Mouse (Mus musculus): ENCODE data around the gene Stam.

Gene Stam

DNA sequence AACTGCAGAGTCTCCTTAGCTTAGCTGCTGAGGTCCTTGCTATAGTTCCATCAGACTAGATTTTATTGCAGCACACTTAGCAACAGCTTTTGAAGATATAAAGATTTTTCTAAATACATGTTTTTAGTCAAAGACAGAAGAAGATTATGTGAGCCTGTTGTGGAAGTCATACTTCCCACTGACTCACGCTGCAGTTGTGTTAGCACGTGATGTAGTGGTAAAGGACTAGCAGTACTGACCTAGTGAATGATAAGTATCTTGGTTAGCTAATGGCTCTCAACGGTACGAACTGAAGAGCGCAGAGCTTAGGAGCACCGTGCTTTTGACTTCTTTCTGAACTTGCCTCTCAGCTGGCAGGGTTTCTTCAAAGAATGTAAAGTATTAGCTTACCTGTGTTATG is 52.5 kb downstream of the Stam start:
- no peak for DNase-seq (ENCODE audit: low spot score)

DNA sequence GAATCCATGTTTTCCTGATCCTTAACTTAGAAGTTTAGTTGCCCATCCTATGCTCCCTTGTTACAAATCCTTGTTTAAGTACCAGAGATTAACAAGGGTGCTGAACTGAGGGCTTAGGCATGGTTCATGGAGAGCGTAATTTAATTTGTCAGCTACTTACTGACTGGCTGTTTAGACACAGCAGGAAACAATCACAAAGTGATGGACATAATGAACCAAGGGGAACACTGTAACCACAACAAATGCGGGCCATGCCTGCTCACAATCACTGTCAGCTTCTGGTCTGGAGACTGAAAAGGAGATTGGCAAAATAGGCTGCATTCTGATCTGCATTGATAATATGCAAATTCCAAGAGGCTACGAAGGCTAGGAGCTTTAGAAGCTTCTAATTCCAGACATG is 53.7 kb downstream of the Stam start:
- DNase-seq (ENCODE audit: low spot score), result no peak

DNA sequence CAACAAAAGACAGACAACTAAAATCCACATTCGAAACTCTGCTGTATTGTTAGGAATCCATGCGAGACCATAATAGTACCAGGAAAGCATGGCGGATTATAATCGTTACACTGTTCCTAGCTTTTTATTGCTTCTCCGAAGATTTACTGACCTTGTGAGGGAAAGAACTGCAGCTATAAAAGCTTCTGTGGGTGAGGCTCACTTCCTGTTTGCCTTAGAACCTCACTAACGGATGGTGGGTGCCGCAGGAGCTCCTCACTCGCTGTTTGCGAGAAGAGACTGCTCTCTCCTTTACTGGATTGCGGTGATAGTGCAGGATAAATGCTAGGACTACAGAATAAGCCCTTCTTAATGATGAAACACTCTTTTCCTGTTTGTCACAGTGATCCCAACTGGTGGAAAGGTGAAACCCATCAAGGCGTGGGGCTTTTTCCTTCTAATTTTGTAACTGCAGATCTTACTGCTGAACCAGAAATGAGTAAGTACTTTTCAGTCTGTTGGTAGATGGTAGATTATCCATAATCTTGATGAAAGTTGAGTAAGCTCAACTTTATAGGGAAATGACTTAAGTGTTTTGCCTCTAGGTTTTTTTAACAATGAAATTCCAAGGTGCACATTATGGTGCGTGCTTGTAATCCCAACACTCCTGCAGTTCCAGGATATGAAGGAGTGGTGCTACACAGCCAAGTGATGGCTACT is 56.9 kb downstream of the Stam start:
- peak; percentile 18 for DNase-seq (ENCODE audit: low spot score)

DNA sequence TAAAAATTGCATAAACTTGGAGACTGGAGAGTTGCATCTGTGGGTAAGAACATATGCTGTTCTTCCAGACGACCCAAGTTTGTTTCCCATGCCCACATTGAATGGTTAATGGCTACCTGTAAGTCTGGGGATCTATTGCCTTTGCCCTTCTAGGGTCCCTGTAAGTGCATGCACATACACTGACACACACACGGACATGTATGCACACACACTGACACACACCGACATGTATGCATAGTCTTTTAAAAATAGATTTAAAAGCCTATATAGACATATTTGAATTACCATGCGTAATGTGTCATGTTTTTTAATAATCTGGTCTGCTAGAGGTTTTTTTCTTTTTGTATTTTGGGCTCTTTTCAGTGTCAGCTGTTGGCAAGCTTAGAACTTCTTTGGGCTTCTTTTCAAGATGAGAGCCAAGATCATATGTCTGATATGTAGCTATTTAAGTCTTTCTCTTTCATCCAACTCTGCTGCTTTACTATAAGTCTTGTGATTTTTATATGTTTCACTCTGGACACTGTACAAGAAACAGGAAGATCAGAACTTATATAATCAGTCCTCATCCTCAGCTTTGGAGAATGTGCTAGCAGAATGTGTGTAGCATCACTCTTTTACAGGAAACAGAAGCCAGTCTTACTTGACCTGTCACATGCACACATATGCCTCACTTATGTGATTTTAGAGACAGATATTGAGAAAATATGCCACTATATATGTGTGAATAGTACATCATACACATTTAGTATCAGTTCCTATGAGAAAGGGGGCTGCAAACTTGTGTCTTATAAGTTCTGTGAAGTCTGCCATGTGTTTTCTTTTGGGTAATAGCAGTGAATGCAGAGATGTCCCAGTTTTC is 58.8 kb downstream of the Stam start:
- DNase-seq (ENCODE audit: low spot score), result no peak

DNA sequence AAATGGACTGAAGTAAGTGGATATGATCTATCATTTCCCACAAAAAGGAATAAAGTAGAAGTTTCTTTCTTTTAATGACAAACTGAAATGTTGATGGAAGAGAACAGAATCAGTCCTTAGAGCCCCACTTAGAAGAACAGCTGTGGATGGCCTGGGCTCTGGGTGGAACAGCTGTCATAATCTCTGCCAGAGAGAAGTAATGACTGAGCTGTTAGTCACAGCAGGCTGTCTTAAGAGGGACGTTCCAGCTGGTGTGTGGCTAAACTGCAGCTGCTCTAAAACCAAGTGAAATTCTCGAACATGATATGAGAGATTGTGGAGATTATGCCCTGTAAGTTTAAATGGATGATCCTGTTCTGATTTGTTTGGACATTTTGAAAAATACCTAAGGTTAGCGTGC is 63.0 kb downstream of the Stam start:
- DNase-seq (ENCODE audit: low spot score), result no peak

DNA sequence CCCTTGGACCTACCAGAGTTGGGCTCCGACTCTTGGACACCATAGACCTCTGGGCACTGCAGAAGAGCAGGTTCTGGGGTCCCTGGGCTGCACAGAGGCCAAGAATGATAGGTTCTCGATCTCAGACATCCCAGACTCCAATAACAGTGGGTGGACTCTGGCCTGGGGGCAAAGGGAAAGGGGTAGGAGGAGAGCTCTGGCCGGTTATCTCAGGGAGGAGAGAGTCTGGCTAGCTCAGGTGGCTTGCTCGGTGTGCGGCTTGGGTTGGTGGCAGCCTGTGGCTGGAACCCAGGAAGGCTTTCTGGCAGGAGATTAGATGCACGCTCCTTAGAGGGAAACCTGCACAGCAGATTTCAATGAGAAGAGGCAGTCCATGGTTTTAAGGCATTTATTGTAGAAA is 65.7 kb downstream of the Stam start:
- DNase-seq (ENCODE audit: low spot score), result no peak

DNA sequence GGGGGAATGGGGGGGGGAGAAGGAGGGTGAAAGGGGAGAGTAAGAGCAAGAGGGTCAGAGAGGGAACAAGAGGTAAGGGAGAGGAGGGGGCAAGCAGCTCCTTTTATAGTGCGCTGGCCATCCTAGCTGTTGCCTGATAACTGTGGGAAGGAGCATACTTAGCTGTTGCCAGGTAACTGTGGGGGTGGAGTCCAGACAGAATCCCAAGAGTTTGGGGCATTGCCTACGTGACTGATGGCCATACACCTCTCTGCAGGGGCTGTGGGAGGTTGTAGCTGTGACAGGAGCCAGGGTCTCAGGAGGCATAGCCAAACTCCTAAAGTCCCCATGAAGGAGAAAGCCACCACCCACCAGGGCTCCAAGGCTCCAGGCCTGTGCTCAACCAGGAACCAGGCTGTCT is 66.1 kb downstream of the Stam start:
- DNase-seq (ENCODE audit: low spot score), result no peak

DNA sequence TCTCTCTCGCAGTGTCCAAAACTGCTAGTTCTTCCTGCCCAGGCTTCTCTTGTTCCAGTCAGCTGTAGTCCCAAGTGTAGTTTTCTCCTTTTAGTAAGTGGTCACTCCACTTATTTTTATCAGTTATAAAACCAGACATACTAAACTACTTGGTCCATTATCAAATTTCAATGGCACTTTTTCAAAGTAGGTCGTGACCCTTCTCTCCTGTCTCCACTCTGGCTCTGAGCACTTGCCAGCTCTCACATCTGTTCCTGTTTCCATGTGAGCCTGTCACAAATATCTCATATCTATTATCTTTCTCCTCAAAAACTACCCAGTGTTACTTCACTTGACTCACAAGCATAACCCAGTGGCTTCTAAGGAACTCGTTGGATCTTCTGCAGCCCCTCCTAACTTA is 71.4 kb downstream of the Stam start:
- no peak for DNase-seq (ENCODE audit: low spot score)

DNA sequence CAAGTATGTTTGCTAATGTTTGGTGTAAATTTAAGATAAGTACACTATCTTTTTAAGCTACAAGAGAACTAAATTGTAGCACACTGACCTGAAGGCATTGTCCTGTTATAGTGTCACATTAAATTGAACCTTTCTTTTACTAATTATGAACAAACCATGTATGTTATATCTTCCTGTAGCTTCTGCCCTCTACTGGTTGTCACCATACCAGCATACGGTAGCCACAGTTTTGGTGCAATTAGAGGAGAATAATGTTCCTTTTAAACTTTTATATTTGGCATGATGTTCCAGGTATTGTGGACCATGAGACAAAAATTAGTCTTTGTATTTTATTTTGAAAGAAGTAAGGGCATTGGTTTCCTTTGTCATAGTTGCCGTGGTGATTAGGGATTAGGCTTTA is 73.0 kb downstream of the Stam start:
- DNase-seq (ENCODE audit: low spot score), result no peak

DNA sequence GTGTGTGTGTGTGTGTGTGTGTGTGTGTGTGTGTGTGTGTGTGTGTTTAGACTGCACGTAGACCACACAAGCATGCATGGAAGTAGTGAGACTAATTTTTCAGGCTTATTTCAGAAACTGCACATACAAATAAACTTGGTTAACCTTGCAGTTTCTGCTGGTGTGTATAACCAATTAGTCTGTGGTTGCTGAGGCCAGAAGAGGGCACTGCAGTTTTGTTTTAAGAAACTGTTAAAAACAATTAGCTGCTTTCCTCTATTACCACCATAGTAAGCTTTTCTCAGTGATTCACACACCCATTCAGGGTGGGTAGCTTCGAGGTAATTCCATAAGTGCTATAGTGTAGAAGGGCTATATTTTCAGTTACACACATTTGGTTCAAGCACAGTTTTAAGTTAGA is 76.9 kb downstream of the Stam start:
- no peak for DNase-seq (ENCODE audit: low spot score)

DNA sequence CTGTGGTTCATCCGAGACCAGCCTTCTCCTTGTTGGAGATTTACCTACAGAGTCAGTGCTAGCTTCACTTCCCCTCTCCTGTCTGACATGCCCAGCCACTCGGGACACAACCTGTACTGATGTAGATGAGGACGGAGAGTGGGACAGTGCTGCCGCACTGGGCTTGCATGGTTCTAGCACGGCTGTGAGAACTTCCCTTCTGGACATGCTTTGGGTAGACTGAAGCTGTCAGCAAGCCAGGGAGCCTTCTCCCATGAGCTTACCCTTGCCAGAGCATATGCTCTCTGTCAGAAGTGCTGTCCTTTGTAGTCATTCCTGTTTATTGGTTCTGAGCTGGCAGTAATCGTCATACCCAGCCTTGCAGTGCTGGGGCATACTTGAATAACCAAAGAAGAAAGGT is 78.0 kb downstream of the Stam start:
- DNase-seq (ENCODE audit: low spot score), result no peak

DNA sequence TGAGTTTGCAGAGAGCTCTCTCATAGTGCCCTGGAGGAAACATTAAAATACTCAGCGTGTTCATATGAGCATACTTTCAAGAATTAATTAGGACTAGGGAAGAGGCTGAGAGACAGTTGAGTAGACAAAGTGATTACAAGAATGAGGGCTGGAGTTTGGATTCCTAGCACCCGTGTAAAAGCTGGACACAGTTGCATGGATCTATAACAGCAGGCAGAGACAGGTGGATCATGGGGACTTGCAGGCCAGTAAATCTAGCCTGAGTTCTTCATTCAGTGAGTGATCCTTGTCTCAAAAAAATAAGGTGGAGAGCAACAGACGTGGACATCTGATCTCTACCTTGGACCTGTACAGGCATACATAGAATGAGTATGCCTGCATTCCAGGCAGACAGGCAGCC is 85.1 kb downstream of the Stam start:
- no peak for DNase-seq (ENCODE audit: low spot score)

DNA sequence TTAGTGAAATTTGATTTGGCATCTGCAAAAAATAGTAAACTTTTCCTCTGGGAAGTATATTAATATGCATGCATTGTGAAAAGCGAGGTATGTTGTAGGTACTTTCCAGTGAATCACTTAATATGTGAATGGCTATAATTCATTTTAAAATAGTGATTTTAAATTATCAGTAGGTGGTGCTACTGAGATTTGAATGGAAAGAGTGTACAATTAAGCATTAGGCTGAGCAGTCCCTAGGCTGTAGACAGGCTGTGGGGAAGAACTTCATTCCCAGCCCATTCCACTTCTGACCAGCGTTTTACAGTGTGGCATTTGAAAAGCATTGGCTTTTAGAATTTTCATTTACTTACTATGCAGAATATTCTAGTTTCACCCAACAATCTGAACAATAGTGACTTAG is 85.9 kb downstream of the Stam start:
- DNase-seq (ENCODE audit: low spot score), result no peak

DNA sequence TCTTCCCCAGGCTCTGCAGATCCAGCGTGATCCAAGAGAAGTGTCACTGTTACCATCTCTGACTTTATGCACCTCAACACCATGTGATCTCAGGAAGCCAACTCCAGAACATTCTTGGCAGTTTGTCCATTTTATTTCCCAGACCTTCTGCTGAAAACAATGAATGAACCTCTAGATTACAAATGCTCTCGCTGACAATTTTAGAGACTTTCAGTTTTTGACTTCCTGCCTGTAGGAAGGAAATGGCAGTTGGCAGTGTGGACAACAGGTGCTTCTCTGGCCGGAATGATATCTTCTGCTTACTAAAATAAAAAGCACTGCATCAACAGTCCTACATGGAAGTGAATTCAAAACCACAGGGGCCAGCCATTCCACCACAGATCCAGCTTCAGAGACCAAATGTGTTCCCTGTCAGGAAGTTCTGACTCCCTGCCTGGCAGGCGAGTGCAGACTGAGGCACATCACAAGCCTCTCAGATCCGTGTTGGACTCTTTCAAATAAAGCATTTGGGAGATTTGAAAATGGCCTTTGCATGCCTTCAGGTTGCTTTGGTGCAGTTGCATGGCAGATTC is 90.6 kb downstream of the Stam start:
- no peak for DNase-seq (ENCODE audit: low spot score)

DNA sequence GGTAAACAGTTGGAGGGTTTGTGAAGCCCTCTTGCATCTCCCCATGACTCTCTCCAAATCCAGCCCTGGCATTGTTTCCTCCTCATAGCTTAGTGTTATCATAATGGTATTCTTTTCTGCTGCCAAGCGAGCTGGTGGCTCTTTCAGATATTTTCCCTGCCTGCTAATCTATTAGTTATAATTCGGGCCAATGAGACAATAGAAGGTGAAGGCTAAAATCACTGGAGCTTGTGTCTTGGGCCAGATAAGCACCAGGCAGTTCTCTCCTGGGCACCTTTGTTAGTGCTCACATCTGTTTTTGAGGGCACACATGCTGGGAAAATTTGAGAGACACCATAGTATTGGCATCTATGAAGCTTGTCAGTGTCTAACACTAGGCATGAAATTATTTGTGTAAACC is 91.2 kb downstream of the Stam start:
- DNase-seq (ENCODE audit: low spot score), result no peak

DNA sequence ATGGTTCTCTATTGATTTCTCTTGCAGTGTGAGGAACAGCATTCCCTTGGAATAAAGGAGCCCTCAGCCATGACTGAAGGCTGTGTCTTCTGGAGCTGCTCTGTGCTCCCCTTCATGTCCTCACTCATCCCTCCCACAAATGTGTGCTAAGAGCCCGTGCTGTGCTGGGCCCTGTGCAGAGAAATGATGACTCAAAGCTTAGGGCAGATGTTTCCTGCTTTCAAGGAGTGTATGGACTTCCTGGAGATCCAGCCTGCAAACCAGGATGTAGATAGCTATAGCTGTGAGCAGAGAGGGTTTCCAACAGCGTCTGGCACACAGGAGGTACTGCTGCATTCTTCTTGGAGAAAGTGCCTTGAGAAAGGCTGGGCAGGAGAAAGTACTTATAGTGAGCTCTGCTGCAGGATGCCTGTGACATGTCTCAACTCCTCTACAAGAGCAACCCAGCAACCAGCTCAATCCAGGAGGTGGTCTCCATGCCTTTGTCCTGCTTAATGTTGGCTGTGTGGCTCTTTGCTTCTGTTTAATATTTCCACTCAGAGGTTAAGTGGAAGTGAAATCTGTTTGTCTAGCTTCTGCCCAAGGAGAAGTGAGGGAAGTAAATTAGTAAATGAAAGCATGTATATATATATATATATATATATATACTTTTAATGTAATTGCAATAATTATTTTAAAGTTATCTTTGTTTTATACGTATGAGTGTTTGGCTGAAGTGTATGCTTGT is 91.9 kb downstream of the Stam start:
- DNase-seq (ENCODE audit: low spot score), result peak; percentile 18

DNA sequence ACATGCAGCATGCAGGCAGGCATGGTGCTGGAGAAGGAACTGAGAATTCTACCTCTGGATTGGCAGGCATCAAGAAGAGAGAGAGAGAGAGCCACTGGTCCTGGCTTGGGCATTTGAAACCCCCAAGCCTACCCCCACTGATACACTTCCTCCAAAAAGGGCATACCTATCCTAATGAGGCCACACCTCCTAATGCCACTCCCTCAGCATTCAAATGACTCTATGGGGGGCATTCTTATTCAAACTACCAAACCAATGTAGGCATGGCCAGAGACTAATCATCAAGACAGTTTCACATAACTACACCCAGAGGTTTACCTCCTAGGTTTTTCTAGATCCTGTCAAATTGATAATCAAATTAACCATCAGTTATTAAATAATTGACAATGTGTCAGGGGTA is 93.8 kb downstream of the Stam start:
- no peak for DNase-seq (ENCODE audit: low spot score)

DNA sequence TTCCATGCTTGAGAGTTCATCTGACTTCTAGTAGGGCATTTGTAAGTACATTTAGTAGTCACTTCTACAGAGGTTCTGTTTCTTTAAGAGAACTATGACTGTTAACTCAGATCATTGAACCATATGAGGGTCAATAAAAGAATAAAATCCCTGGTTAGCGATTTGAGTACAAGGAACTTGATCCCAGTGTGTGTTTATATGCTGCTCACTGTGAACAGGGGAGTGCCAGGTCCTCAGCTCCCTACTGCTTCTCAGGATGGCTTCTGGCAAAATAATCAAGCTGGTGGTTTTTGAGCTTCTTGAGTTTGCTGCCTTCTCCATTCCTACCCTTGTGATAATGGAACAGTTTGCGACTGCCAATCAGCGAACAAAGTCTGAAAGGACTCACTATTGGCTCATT is 100.4 kb downstream of the Stam start, which contains the start of gene Tmem236:
Gene Tmem236, plus strand, starts transcription at position 190 of the 400 bp plus-strand sequence.
- DNase-seq (ENCODE audit: low spot score), result no peak

DNA sequence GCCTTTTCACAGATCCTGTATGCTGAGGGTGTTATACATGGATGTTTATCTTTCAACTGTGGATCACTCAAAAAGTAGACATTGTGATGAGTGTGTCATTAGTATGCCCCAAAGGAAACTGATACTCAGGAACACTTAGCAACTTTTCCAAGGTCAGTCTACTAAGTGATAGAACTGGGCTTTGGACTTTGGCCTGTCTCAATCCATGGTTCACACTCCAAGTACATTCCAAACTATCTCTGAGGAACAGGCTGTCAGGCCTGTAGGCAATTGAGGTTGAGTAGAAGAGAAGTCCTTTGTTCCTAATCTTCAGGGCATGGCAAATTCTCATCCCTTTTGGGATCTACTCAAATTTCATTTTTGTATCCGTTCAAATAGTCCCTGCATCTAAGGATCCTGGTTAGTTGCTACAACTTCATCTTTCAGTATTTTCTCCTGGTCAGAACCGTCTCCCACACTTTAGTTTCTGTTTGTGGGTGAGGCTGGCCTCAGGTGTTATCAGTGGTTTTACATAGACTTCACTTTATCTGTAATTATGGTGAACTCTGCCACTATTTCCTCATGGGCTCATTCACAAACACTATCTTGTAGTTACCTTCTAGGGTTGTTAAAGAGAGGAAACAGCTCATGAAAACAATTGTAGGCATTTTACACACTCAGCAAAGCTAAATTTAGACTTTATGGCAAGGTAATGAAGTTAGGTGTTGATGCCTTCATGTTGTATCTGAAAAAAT is 102.7 kb downstream of the Stam start:
- DNase-seq (ENCODE audit: low spot score), result no peak

DNA sequence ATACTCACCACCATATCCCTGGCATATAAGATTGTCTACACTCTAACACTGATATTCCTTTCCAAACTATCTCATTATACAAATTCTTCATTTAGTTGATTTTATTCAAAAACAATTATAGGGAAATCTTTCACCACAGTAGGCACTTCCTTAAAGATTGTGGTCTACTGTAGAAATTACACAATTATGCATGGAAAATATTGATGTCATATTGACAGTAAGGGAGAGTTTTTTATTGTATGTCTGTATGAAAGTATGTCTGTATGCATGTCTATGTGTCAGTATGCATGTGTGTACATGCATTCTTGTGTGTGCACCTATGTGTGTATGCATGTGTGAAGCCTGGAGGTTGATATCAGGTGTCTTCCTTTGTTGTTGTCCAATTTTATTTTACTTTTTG is 110.5 kb downstream of the Stam start:
- DNase-seq (ENCODE audit: low spot score), result no peak

DNA sequence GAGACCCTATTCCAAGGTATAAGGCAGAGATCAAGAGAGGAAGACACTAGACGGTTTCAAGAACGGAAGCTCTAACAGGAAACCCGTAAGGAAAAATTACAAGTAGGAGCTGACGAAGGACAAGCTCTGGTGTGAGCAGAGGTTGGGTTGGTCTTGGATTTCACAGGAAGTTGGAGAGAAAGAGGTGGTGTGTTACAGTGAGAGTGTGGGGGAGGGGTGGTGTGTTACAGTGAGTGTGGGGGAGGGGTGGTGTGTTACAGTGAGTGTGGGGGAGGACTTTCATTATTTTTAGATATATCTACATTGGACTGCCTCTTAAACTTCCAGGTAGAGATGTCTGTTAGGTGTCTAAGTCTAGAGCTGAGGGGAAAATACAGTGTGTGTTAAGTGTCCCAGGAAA is 116.8 kb downstream of the Stam start:
- DNase-seq (ENCODE audit: low spot score), result no peak

DNA sequence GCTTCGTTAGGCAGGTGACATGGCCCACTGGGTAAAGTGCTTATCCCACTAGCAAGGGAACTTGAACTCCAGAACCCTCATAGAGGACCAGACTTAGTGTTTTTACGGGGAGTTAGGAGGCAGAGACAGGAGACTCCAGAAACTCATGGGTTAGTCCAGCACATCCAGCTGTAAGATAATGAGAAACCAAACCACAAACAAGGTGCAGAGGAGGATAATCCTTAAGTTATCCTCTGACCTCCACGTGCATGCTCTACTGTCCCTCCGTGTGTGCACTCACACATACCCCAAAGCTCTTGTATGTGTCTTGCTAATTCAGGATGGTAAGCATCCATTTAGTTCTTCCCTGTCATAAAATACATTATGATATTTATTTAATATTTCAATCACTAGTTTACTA is 117.7 kb downstream of the Stam start:
- DNase-seq (ENCODE audit: low spot score), result no peak

Data from lung, postnatal 25 days (tissue).